In the genomic region with DNA sequence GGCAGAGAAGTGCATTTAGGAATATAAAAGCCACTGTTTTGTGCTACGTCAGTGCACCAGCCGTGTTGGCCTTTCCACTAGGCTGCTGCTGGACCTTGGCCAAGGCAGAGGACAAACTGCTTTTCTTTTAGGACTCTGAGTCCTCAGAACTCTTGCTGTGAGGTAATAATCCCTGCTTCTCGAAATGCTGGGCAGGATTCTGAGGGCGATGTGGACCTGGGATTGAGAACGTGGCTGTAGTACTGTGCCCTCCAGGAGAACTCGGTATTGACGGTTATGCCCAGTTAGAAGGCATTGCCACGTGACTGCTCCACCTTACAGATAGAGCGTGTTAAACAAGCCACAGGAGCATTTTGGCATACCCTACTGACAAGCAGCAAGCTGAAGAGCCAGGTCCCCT, we compare ENCODE assay signal across 9 mouse cellular contexts.
DNase-seq lines count a peak whose midpoint lies in the region; ATAC-seq and TF ChIP-seq lines count a peak whose summit lies in the region.
"Had no signal": no experiment of that assay in that cellular context is flagged by ENCODE, and none has a peak within 500 bp of the region (broad histone marks: within the 10 kb centered on the region; RNA-seq: fewer than 3 reads in every experiment).

No protein-coding gene starts in this region.

- no peak overlapping the region for H3K9ac ChIP-seq in hindbrain, postnatal 0 days (replicated peaks; ENCODE audit: low read length)
- H3K9ac ChIP-seq in hindbrain, embryonic 12.5 days: no peak overlapping the region
- H3K9ac ChIP-seq: heart, embryonic 15.5 days had no signal

- TF ChIP-seq POLR2A in brain, embryonic 14.5 days (IDR thresholded peaks at IDR 0.05; ENCODE audit: borderline replicate concordance, extremely low read depth, insufficient read depth, insufficient read length, poor library complexity, severe bottlenecking): no peak

- H3K27me3 ChIP-seq in hindbrain, postnatal 0 days (ENCODE audit: insufficient read depth, low read length): no peaks in the 10 kb centered on the region
- no peaks in the 10 kb centered on the region for H3K27me3 ChIP-seq in hindbrain, embryonic 12.5 days
- no peaks in the 10 kb centered on the region for H3K27me3 ChIP-seq in heart, embryonic 10.5 days (ENCODE audit: insufficient read depth, poor library complexity, severe bottlenecking)
- H3K27me3 ChIP-seq: heart, embryonic 15.5 days had no signal

- H3K4me2 ChIP-seq in hindbrain, postnatal 0 days (ENCODE audit: low read depth, low read length): 0 out of 2 replicates have a peak overlapping the region, but pooled peaks have one; percentile 8
- H3K4me2 ChIP-seq in hindbrain, embryonic 12.5 days (replicated peaks): no peak overlapping the region
- H3K4me2 ChIP-seq: heart, embryonic 15.5 days had no signal

- no peak overlapping the region for H3K4me3 ChIP-seq in hindbrain, postnatal 0 days (ENCODE audit: low read length)
- H3K4me3 ChIP-seq in hindbrain, embryonic 12.5 days: no peak overlapping the region
- no peak overlapping the region for H3K4me3 ChIP-seq in heart, embryonic 10.5 days
- H3K4me3 ChIP-seq: heart, embryonic 15.5 days had no signal

- no peaks in the 10 kb centered on the region for H3K36me3 ChIP-seq in hindbrain, postnatal 0 days (ENCODE audit: insufficient read depth, low read length)
- no peaks in the 10 kb centered on the region for H3K36me3 ChIP-seq in hindbrain, embryonic 12.5 days
- H3K36me3 ChIP-seq in heart, embryonic 10.5 days: no peaks in the 10 kb centered on the region
- H3K36me3 ChIP-seq: heart, embryonic 15.5 days had no signal

- no peak for ATAC-seq in hindbrain, postnatal 0 days
- no peak for ATAC-seq in hindbrain, embryonic 12.5 days (ENCODE audit: low FRiP score)
- no peak for ATAC-seq in granulocyte monocyte progenitor cell, adult 5-6 weeks (replicated peaks; ENCODE audit: poor library complexity, severe bottlenecking)

- 26% methylated on average over 9 of the region's 9 CpGs for WGBS in hindbrain, postnatal 0 days
- WGBS in hindbrain, embryonic 12.5 days: 78% methylated on average over 9 of the region's 9 CpGs
- 84% methylated on average over 9 of the region's 9 CpGs for WGBS in heart, embryonic 10.5 days

- peak; percentile 63 for DNase-seq in hindbrain, postnatal 0 days (ENCODE audit: low spot score)
- peak; percentile 70 for DNase-seq in brain, embryonic 14.5 days (ENCODE audit: low read depth)
- no peak for DNase-seq in heart, embryonic 10.5 days (ENCODE audit: low spot score)
- peak; percentile 2 to 4 for DNase-seq in left cerebral cortex, adult 18-20 months (ENCODE audit: low spot score in 2 of 2)
- DNase-seq in neural tube, embryonic 10.5 days (ENCODE audit: extremely low spot score, low spot score): no peak
- no peak for DNase-seq in thymus, postnatal 14 days

- H3K9me3 ChIP-seq in hindbrain, postnatal 0 days (ENCODE audit: low read length): no peaks in the 10 kb centered on the region
- no peaks in the 10 kb centered on the region for H3K9me3 ChIP-seq in hindbrain, embryonic 12.5 days (replicated peaks)
- H3K9me3 ChIP-seq in heart, embryonic 10.5 days: no peaks in the 10 kb centered on the region
- H3K9me3 ChIP-seq: heart, embryonic 15.5 days had no signal

- H3K27ac ChIP-seq in hindbrain, postnatal 0 days: no peak overlapping the region
- H3K27ac ChIP-seq in hindbrain, embryonic 12.5 days: no peak overlapping the region
- H3K27ac ChIP-seq in heart, embryonic 10.5 days: 0 out of 2 replicates have a peak overlapping the region, but pooled peaks have one; percentile 23
- H3K27ac ChIP-seq: heart, embryonic 15.5 days had no signal

- H3K4me1 ChIP-seq in hindbrain, postnatal 0 days (ENCODE audit: insufficient read depth, low read length): no peaks in the 10 kb centered on the region
- no peaks in the 10 kb centered on the region for H3K4me1 ChIP-seq in hindbrain, embryonic 12.5 days
- no peaks in the 10 kb centered on the region for H3K4me1 ChIP-seq in heart, embryonic 10.5 days
- H3K4me1 ChIP-seq: heart, embryonic 15.5 days had no signal

- TF ChIP-seq CTCF in hindbrain, postnatal 0 days (IDR thresholded peaks at IDR 0.05; ENCODE audit: low read depth): no peak
- TF ChIP-seq CTCF in brain, embryonic 14.5 days (IDR thresholded peaks at IDR 0.05; ENCODE audit: borderline replicate concordance, extremely low read depth, insufficient read depth, insufficient read length): no peak

Comparison
In these comparisons a context has a peak if more than half of its experiments do, and no peak if none do; other contexts are left out.
1. DNase-seq: peak in hindbrain, postnatal 0 days (single experiment), brain, embryonic 14.5 days (single experiment) and left cerebral cortex, adult 18-20 months (2 of 2); none in heart, embryonic 10.5 days (single experiment), neural tube, embryonic 10.5 days (single experiment) and thymus, postnatal 14 days (single experiment).